Mouse (Mus musculus) midbrain, embryonic 16.5 days (tissue): ENCODE results near the gene Flywch2. TPM values are rescaled to one million over a fixed set of nuclear protein-coding genes. Genes with fewer than 3 reads are reported as not detected.
"Not testable (repeated sequence)": the region's sequence is repeated elsewhere in the genome, so short reads cannot be mapped to it uniquely, and the experiment has no call there.

Experiments
- ATAC-seq: fragments of 200-750 bp; cut with Nextera tagmentation; 2 replicates; pipeline ENCODE4 v1.8.0; 2017; ENCODE audit warnings: moderate TSS enrichment
- H3K27ac ChIP-seq: fragments of 300-500 bp; sonication (generic); 2 replicates; pipeline ENCODE4 v1.5.1; 2014; ENCODE audit warnings: mild to moderate bottlenecking, low read length, mixed read lengths
- H3K27me3 ChIP-seq: fragments of 300-500 bp; sonication (generic); 2 replicates; pipeline ENCODE4 v1.6.1; 2014; ENCODE audit warnings: low read depth, low read length, mixed read lengths; ENCODE audit not compliant: control insufficient read depth, insufficient read depth
- H3K36me3 ChIP-seq: fragments of 300-500 bp; sonication (generic); 2 replicates; pipeline ENCODE4 v1.6.1; 2014; ENCODE audit warnings: mild to moderate bottlenecking, low read length, moderate library complexity, mixed read lengths; ENCODE audit not compliant: control insufficient read depth, insufficient read depth
- H3K4me1 ChIP-seq: fragments of 300-500 bp; sonication (generic); 2 replicates; pipeline ENCODE4 v1.6.1; 2014; ENCODE audit warnings: mild to moderate bottlenecking, low read length, mixed read lengths; ENCODE audit not compliant: control insufficient read depth, insufficient read depth
- H3K4me2 ChIP-seq: fragments of 300-500 bp; sonication (generic); 2 replicates; pipeline ENCODE4 v1.6.1; 2014; ENCODE audit warnings: mild to moderate bottlenecking, low read length, mixed read lengths
- H3K4me3 ChIP-seq: fragments of 300-500 bp; sonication (generic); 2 replicates; pipeline ENCODE4 v1.5.1; 2014; ENCODE audit warnings: low read depth, mild to moderate bottlenecking, low read length, moderate library complexity, mixed read lengths
- H3K9ac ChIP-seq: fragments of 300-500 bp; sonication (generic); 2 replicates; pipeline ENCODE4 v1.6.1; 2014; ENCODE audit warnings: low read depth, low read length, mixed read lengths
- H3K9me3 ChIP-seq: fragments of 300-500 bp; sonication (generic); replicated peaks from 2 replicates; pipeline ENCODE4 v1.6.1; 2014; ENCODE audit warnings: mild to moderate bottlenecking, low read length, mixed read lengths; ENCODE audit not compliant: control insufficient read depth, poor library complexity, severe bottlenecking
- WGBS: fragments of 180-500 bp; shearing (Covaris S2); extraction: QIAGEN DNeasy Blood & Tissue Kit; methylation state at CpG from one replicate; pipeline ENCODE4 v1.1.7; 2014; 5-methylcytosine and 5-hydroxymethylcytosine counted together
- polyA plus RNA-seq: library from polyadenylated mRNA; unstranded; fragments of >200 nt; fragmentation: Nextera tagmentation; extraction: Ambion mirVana; gene quantifications from 2 replicates; pipeline ENCODE4 v1.2.1, GENCODE M21; 2015

Gene Flywch2
- polyA plus RNA-seq, 1 experiment from 2014 or later = 81.3 TPM

GRCm38 (mm10) chr17:23778447-23778846, 7.4 kb downstream of the Flywch2 start:
- no peak for ATAC-seq
- H3K27ac ChIP-seq = no peak overlapping the region
- no peak overlapping the region for H3K4me2 ChIP-seq
- WGBS = 66% methylated on average over 2 of the region's 2 CpGs
- H3K9ac ChIP-seq = no peak overlapping the region
- no peaks in the 10 kb centered on the region for H3K27me3 ChIP-seq
- no peaks in the 10 kb centered on the region for H3K4me1 ChIP-seq
- H3K9me3 ChIP-seq = no peaks in the 10 kb centered on the region
- peaks cover 8% of the 10 kb centered on the region for H3K36me3 ChIP-seq
- H3K4me3 ChIP-seq = no peak overlapping the region

GRCm38 (mm10) chr17:23777141-23777540, 8.7 kb downstream of the Flywch2 start:
- H3K36me3 ChIP-seq = peaks cover 8% of the 10 kb centered on the region
- no peak overlapping the region for H3K4me3 ChIP-seq
- H3K9me3 ChIP-seq = no peaks in the 10 kb centered on the region
- no peak overlapping the region for H3K9ac ChIP-seq
- ATAC-seq = no peak
- no peaks in the 10 kb centered on the region for H3K27me3 ChIP-seq
- H3K4me2 ChIP-seq = no peak overlapping the region
- WGBS = 82% methylated on average over 2 of the region's 2 CpGs
- H3K4me1 ChIP-seq = peaks cover 4% of the 10 kb centered on the region; the same call in 1 of the 2 replicates
- H3K27ac ChIP-seq = no peak overlapping the region

- Histone ChIP-seq H3K9ac (no peak overlapping the region), H3K9me3 (no peaks in the 10 kb centered on the region), H3K4me3 (no peak overlapping the region), H3K4me1 (peaks cover 7% of the 10 kb centered on the region; the same call in 1 of the 2 replicates), H3K27me3 (no peaks in the 10 kb centered on the region), H3K36me3 (peaks cover 8% of the 10 kb centered on the region), H3K27ac (no peak overlapping the region), H3K4me2 (no peak overlapping the region)
- ATAC-seq = no peak
- WGBS = 78% methylated on average over 10 of the region's 10 CpGs
Measured at GRCm38 (mm10) chr17:23776216-23776615, 9.7 kb downstream of the Flywch2 start.

- no peaks in the 10 kb centered on the region for H3K9me3 ChIP-seq
- no peak overlapping the region for H3K27ac ChIP-seq
- ATAC-seq = no peak
- H3K4me3 ChIP-seq = no peak overlapping the region
- H3K27me3 ChIP-seq = no peaks in the 10 kb centered on the region
- H3K36me3 ChIP-seq = peaks cover 2% of the 10 kb centered on the region
- no peak overlapping the region for H3K4me2 ChIP-seq
- WGBS = 7% methylated on average over 12 of the region's 12 CpGs
- H3K9ac ChIP-seq = no peak overlapping the region
- peaks cover 19% of the 10 kb centered on the region for H3K4me1 ChIP-seq
Measured at GRCm38 (mm10) chr17:23774090-23774489, 11.8 kb downstream of the Flywch2 start.

- Histone ChIP-seq H3K4me3 (no peak overlapping the region), H3K36me3 (peaks cover under 1% of the 10 kb centered on the region; the same call in 1 of the 2 replicates), H3K9me3 (no peaks in the 10 kb centered on the region), H3K9ac (no peak overlapping the region), H3K27me3 (no peaks in the 10 kb centered on the region), H3K4me2 (no peak overlapping the region), H3K4me1 (peaks cover 19% of the 10 kb centered on the region), H3K27ac (no peak overlapping the region)
- 73% methylated on average over 6 of the region's 6 CpGs for WGBS
- no peak for ATAC-seq
Measured at GRCm38 (mm10) chr17:23773676-23774075, 12.2 kb downstream of the Flywch2 start.

- H3K4me2 ChIP-seq = peak overlapping the region; percentile 67
- H3K4me1 ChIP-seq = peaks cover 19% of the 10 kb centered on the region
- not testable (repeated sequence) for H3K36me3 ChIP-seq, H3K9me3 ChIP-seq, H3K9ac ChIP-seq, H3K27me3 ChIP-seq
- ATAC-seq = 0 out of 2 replicates have a peak, but pooled peaks have one; percentile 12
- peak overlapping the region; percentile 73 for H3K27ac ChIP-seq
- H3K4me3 ChIP-seq = peak overlapping the region; percentile 91
- 81% methylated on average over 2 of the region's 2 CpGs for WGBS
Measured at GRCm38 (mm10) chr17:23772219-23772556, 13.7 kb downstream of the Flywch2 start.

GRCm38 (mm10) chr17:23771284-23772218, 14.3 kb downstream of the Flywch2 start, which contains the start of gene Flywch1:
Gene Flywch1 (minus strand): TSS chr17:23771602.
- Histone ChIP-seq H3K4me3 (peak within 1 kb of the TSS; percentile 91), H3K27ac (peak within 1 kb of the TSS; percentile 94), H3K9me3 (no peaks in the 10 kb centered on the region), H3K36me3 (no peaks in the 10 kb centered on the region), H3K9ac (peak within 1 kb of the TSS; percentile 99), H3K4me1 (peaks cover 19% of the 10 kb centered on the region), H3K4me2 (peak within 1 kb of the TSS; percentile 83), H3K27me3 (no peaks in the 10 kb centered on the region)
- peak; percentile 98 for ATAC-seq
- 3% methylated on average over 47 of the region's 58 CpGs for WGBS

- Histone ChIP-seq H3K4me3 (peak overlapping the region; percentile 91), H3K9ac (peak overlapping the region; percentile 99), H3K27me3 (no peaks in the 10 kb centered on the region), H3K36me3 (no peaks in the 10 kb centered on the region), H3K9me3 (no peaks in the 10 kb centered on the region), H3K27ac (peak overlapping the region; percentile 94), H3K4me2 (peak overlapping the region; percentile 83), H3K4me1 (peaks cover 19% of the 10 kb centered on the region)
- ATAC-seq = no peak; the same call in 1 of the 2 replicates
- WGBS = under 1% methylated on average over 19 of the region's 19 CpGs
Measured at GRCm38 (mm10) chr17:23770896-23771283, 15.0 kb downstream of the Flywch2 start.

GRCm38 (mm10) chr17:23770493-23770892, 15.4 kb downstream of the Flywch2 start:
- ATAC-seq = no peak
- H3K27me3 ChIP-seq = no peaks in the 10 kb centered on the region
- 0% methylated on average over 2 of the region's 2 CpGs for WGBS
- no peaks in the 10 kb centered on the region for H3K36me3 ChIP-seq
- no peaks in the 10 kb centered on the region for H3K9me3 ChIP-seq
- peaks cover 19% of the 10 kb centered on the region for H3K4me1 ChIP-seq
- peak overlapping the region; percentile 99 for H3K9ac ChIP-seq
- H3K4me2 ChIP-seq = peak overlapping the region; percentile 83
- H3K27ac ChIP-seq = peak overlapping the region; percentile 94
- peak overlapping the region; percentile 91 for H3K4me3 ChIP-seq
